Mouse (Mus musculus) forebrain, embryonic 11.5 days (tissue): ENCODE data around the gene Scd2. TPM values are rescaled to one million over a fixed set of nuclear protein-coding genes. Genes with fewer than 3 reads are reported as not detected.

Experiments
- ATAC-seq: fragments of 200-750 bp; cut with Nextera tagmentation; replicated peaks from 2 replicates; pipeline ENCODE4 v1.8.0; 2017; ENCODE audit warnings: moderate TSS enrichment; ENCODE audit not compliant: low FRiP score
- DNase-seq: peaks from one replicate; pipeline ENCODE4 v3.0.0-alpha.2; 2017; ENCODE audit warnings: low spot score
- H3K27ac ChIP-seq: fragments of 300-500 bp; sonication (generic); 2 replicates; pipeline ENCODE4 v1.5.1; 2014; ENCODE audit warnings: low read depth, low read length
- H3K27me3 ChIP-seq: fragments of 300-500 bp; sonication (generic); 2 replicates; pipeline ENCODE4 v1.6.1; 2014; ENCODE audit warnings: mild to moderate bottlenecking, low read length, mixed read lengths; ENCODE audit not compliant: control insufficient read depth, insufficient read depth
- H3K36me3 ChIP-seq: fragments of 300-500 bp; sonication (generic); 2 replicates; pipeline ENCODE4 v1.6.1; 2014; ENCODE audit warnings: mild to moderate bottlenecking, low read length, moderate library complexity, mixed read lengths; ENCODE audit not compliant: control insufficient read depth, insufficient read depth
- H3K4me1 ChIP-seq: fragments of 300-500 bp; sonication (generic); replicated peaks from 2 replicates; pipeline ENCODE4 v1.6.1; 2014; ENCODE audit warnings: low read length, mixed read lengths; ENCODE audit not compliant: control insufficient read depth, insufficient read depth
- H3K4me2 ChIP-seq: fragments of 300-500 bp; sonication (generic); 2 replicates; pipeline ENCODE4 v1.6.1; 2014; ENCODE audit warnings: low read depth, mild to moderate bottlenecking, low read length, moderate library complexity, mixed read lengths; ENCODE audit not compliant: severe bottlenecking
- H3K4me3 ChIP-seq: fragments of 300-500 bp; sonication (generic); 2 replicates; pipeline ENCODE4 v1.5.1; 2014; ENCODE audit warnings: low read depth, low read length
- H3K9ac ChIP-seq: fragments of 300-500 bp; sonication (generic); 2 replicates; pipeline ENCODE4 v1.6.1; 2014; ENCODE audit warnings: low read length
- H3K9me3 ChIP-seq: fragments of 300-500 bp; sonication (generic); 2 replicates; pipeline ENCODE4 v1.6.1; 2016; ENCODE audit warnings: low read length, mixed read lengths; ENCODE audit not compliant: control insufficient read depth
- WGBS: fragments of 180-500 bp; shearing (Covaris S2); extraction: QIAGEN DNeasy Blood & Tissue Kit; methylation state at CpG from one replicate; pipeline ENCODE4 v1.1.7; 2014; 5-methylcytosine and 5-hydroxymethylcytosine counted together
- polyA plus RNA-seq: library from polyadenylated mRNA; unstranded; fragments of >200 nt; fragmentation: Nextera tagmentation; extraction: Ambion mirVana; gene quantifications from 2 replicates; pipeline ENCODE4 v1.2.1, GENCODE M21; 2014

Gene Scd2
- polyA plus RNA-seq, 1 experiment from 2014 or later, result 466 TPM

- ATAC-seq, result no peak
- WGBS, result 56% methylated on average over 2 of the region's 2 CpGs
- Histone ChIP-seq H3K9me3 (no peaks in the 10 kb centered on the region), H3K36me3 (no peaks in the 10 kb centered on the region), H3K4me1 (peaks cover 17% of the 10 kb centered on the region; the same call in 1 of the 2 replicates), H3K27me3 (no peaks in the 10 kb centered on the region), H3K27ac (no peak overlapping the region), H3K4me2 (no peak overlapping the region), H3K4me3 (no peak overlapping the region), H3K9ac (no peak overlapping the region)
- no peak for DNase-seq
Measured at GRCm38 (mm10) chr19:44286109-44286508, 7.4 kb upstream of the Scd2 start.

GRCm38 (mm10) chr19:44287415-44288110, 5.9 kb upstream of the Scd2 start:
- Histone ChIP-seq H3K36me3 (no peaks in the 10 kb centered on the region), H3K27me3 (no peaks in the 10 kb centered on the region), H3K9me3 (no peaks in the 10 kb centered on the region), H3K4me1 (peaks cover 24% of the 10 kb centered on the region; the same call in 1 of the 2 replicates), H3K9ac (no peak overlapping the region), H3K27ac (no peak overlapping the region), H3K4me3 (no peak overlapping the region), H3K4me2 (no peak overlapping the region)
- 76% methylated on average over 11 of the region's 11 CpGs for WGBS
- DNase-seq (no peak), ATAC-seq (no peak)

GRCm38 (mm10) chr19:44292083-44292482, 1.4 kb upstream of the Scd2 start:
- Histone ChIP-seq H3K4me2 (no peak overlapping the region), H3K4me1 (peaks cover 21% of the 10 kb centered on the region), H3K4me3 (no peak overlapping the region), H3K9ac (no peak overlapping the region), H3K9me3 (no peaks in the 10 kb centered on the region), H3K36me3 (peaks cover 4% of the 10 kb centered on the region; the same call in 1 of the 2 replicates), H3K27me3 (no peaks in the 10 kb centered on the region), H3K27ac (peak overlapping the region; percentile 99)
- DNase-seq, result no peak
- ATAC-seq, result no peak
- 79% methylated on average over 2 of the region's 2 CpGs for WGBS

- H3K9ac ChIP-seq, result peak overlapping the region; percentile 98; the same call in 1 of the 2 replicates
- WGBS, result 63% methylated on average over 3 of the region's 3 CpGs
- no peak for DNase-seq
- H3K4me3 ChIP-seq, result peak overlapping the region; percentile 93; the same call in 1 of the 2 replicates
- peaks cover 25% of the 10 kb centered on the region for H3K4me1 ChIP-seq
- no peaks in the 10 kb centered on the region for H3K27me3 ChIP-seq
- peak overlapping the region; percentile 99 for H3K27ac ChIP-seq
- peak overlapping the region; percentile 93 for H3K4me2 ChIP-seq
- ATAC-seq, result no peak
- H3K9me3 ChIP-seq, result no peaks in the 10 kb centered on the region
- peaks cover 4% of the 10 kb centered on the region; the same call in 1 of the 2 replicates for H3K36me3 ChIP-seq
Measured at GRCm38 (mm10) chr19:44292483-44292882, 991 bp upstream of the Scd2 start.

GRCm38 (mm10) chr19:44293769-44294551, 486 bp downstream of the Scd2 start:
- H3K4me2 ChIP-seq, result peak overlapping the region; percentile 93
- H3K9ac ChIP-seq, result peak overlapping the region; percentile 98
- peak; percentile 97 for ATAC-seq
- H3K4me3 ChIP-seq, result peak overlapping the region; percentile 93
- DNase-seq, result peak; percentile 98
- no peaks in the 10 kb centered on the region for H3K27me3 ChIP-seq
- peak overlapping the region; percentile 99 for H3K27ac ChIP-seq
- peaks cover 38% of the 10 kb centered on the region for H3K4me1 ChIP-seq
- H3K9me3 ChIP-seq, result no peaks in the 10 kb centered on the region
- H3K36me3 ChIP-seq, result peaks cover 15% of the 10 kb centered on the region
- under 1% methylated on average over 30 of the region's 31 CpGs for WGBS

GRCm38 (mm10) chr19:44294588-44295041, 1.1 kb downstream of the Scd2 start:
- H3K4me1 ChIP-seq, result peaks cover 39% of the 10 kb centered on the region
- peak; percentile 94 for DNase-seq
- 1% methylated on average over 14 of the region's 14 CpGs for WGBS
- ATAC-seq, result peak; percentile 45
- peak overlapping the region; percentile 98 for H3K9ac ChIP-seq
- H3K4me3 ChIP-seq, result peak overlapping the region; percentile 93
- no peaks in the 10 kb centered on the region for H3K27me3 ChIP-seq
- peaks cover 18% of the 10 kb centered on the region for H3K36me3 ChIP-seq
- H3K4me2 ChIP-seq, result peak overlapping the region; percentile 93
- peak overlapping the region; percentile 99 for H3K27ac ChIP-seq
- no peaks in the 10 kb centered on the region for H3K9me3 ChIP-seq

GRCm38 (mm10) chr19:44295251-44295650, 1.8 kb downstream of the Scd2 start:
- no peaks in the 10 kb centered on the region for H3K9me3 ChIP-seq
- DNase-seq (no peak), ATAC-seq (no peak)
- H3K27ac ChIP-seq, result 0 out of 2 replicates have a peak overlapping the region, but pooled peaks have one; percentile 34
- peak overlapping the region; percentile 93 for H3K4me2 ChIP-seq
- peaks cover 23% of the 10 kb centered on the region for H3K36me3 ChIP-seq
- H3K27me3 ChIP-seq, result no peaks in the 10 kb centered on the region
- peak overlapping the region; percentile 93 for H3K4me3 ChIP-seq
- 10% methylated on average over 3 of the region's 3 CpGs for WGBS
- peak overlapping the region; percentile 98 for H3K9ac ChIP-seq
- peaks cover 40% of the 10 kb centered on the region for H3K4me1 ChIP-seq

- peak overlapping the region; percentile 93 for H3K4me3 ChIP-seq
- DNase-seq (peak; percentile 94), ATAC-seq (no peak)
- H3K4me1 ChIP-seq, result peaks cover 43% of the 10 kb centered on the region
- WGBS, result 7% methylated on average over 4 of the region's 4 CpGs
- H3K9ac ChIP-seq, result peak overlapping the region; percentile 98
- no peaks in the 10 kb centered on the region for H3K27me3 ChIP-seq
- H3K36me3 ChIP-seq, result peaks cover 28% of the 10 kb centered on the region
- no peaks in the 10 kb centered on the region for H3K9me3 ChIP-seq
- H3K4me2 ChIP-seq, result peak overlapping the region; percentile 93
- no peak overlapping the region for H3K27ac ChIP-seq
Measured at GRCm38 (mm10) chr19:44295741-44296140, 2.3 kb downstream of the Scd2 start.
